In the genomic region with DNA sequence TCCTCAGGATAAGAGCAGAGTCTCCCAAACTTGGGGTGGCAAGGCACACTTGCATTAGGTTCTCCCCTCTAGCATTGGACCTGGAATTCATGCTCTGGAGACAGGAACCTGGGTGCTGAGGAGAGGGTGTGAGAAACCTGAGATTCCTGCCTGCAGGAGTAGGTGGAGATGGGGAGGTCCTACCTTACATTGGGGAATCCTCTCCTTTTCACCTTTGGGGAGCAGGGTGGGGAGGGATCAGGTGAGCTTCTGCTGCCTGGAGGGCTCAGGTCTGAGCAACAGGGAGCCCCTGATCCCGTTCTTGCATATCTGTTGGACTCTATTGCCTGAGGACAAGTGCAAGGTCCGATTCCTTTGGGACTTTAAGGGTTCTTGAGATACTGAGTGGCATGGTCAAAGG, we compare ENCODE assay signal across 10 mouse cellular contexts. TPM values are rescaled to one million over a fixed set of nuclear protein-coding genes. Genes with fewer than 3 reads are reported as not detected.
DNase-seq lines count a peak whose midpoint lies in the region; ATAC-seq lines count a peak whose summit lies in the region.
"Had no signal": no experiment of that assay in that cellular context is flagged by ENCODE, and none has a peak within 500 bp of the region (broad histone marks: within the 10 kb centered on the region; RNA-seq: fewer than 3 reads in every experiment).

No protein-coding gene starts in this region.

- peak overlapping the region; percentile 39; the same call in 1 of the 2 replicates for H3K4me3 ChIP-seq in lung, embryonic 15.5 days
- no peak overlapping the region for H3K4me3 ChIP-seq in forebrain, embryonic 14.5 days (ENCODE audit: low read depth, low read length)
- H3K4me3 ChIP-seq in limb, embryonic 15.5 days, result no peak overlapping the region; the same call in 1 of the 2 replicates
- H3K4me3 ChIP-seq in stomach, embryonic 16.5 days (replicated peaks; ENCODE audit: low read length), result peak overlapping the region; percentile 43

- H3K9me3 ChIP-seq in lung, embryonic 15.5 days, result peaks cover 9% of the 10 kb centered on the region; the same call in 1 of the 2 replicates
- H3K9me3 ChIP-seq in forebrain, embryonic 14.5 days (replicated peaks; ENCODE audit: control insufficient read depth, low read length), result no peaks in the 10 kb centered on the region
- peaks cover 14% of the 10 kb centered on the region; the same call in 1 of the 2 replicates for H3K9me3 ChIP-seq in limb, embryonic 15.5 days
- peaks cover 4% of the 10 kb centered on the region for H3K9me3 ChIP-seq in stomach, embryonic 16.5 days (replicated peaks; ENCODE audit: control insufficient read depth, low read length)

- H3K4me1 ChIP-seq in lung, embryonic 15.5 days, result peaks cover 24% of the 10 kb centered on the region
- H3K4me1 ChIP-seq in forebrain, embryonic 14.5 days (ENCODE audit: control insufficient read depth, insufficient read depth, low read length), result peaks cover 10% of the 10 kb centered on the region
- peaks cover 24% of the 10 kb centered on the region for H3K4me1 ChIP-seq in limb, embryonic 15.5 days
- H3K4me1 ChIP-seq in stomach, embryonic 16.5 days (ENCODE audit: control insufficient read depth, insufficient read depth, low read length), result peaks cover 16% of the 10 kb centered on the region

- WGBS in lung, embryonic 15.5 days, result 84% methylated on average over 2 of the region's 2 CpGs
- 88% methylated on average over 2 of the region's 2 CpGs for WGBS in forebrain, embryonic 14.5 days
- 74% methylated on average over 2 of the region's 2 CpGs for WGBS in limb, embryonic 15.5 days
- WGBS in stomach, embryonic 16.5 days, result 79% methylated on average over 2 of the region's 2 CpGs

- ATAC-seq in lung, embryonic 15.5 days (ENCODE audit: borderline replicate concordance, extremely low read depth, low FRiP score, low TSS enrichment), result no peak
- no peak for ATAC-seq in forebrain, embryonic 14.5 days
- ATAC-seq in limb, embryonic 15.5 days (ENCODE audit: insufficient number of reproducible peaks, low FRiP score, low TSS enrichment, low read depth), result no peak
- ATAC-seq in stomach, embryonic 16.5 days (ENCODE audit: insufficient read depth, low FRiP score), result no peak

- no peak overlapping the region; the same call in 1 of the 2 replicates for H3K9ac ChIP-seq in lung, embryonic 15.5 days
- peak overlapping the region; percentile 50; the same call in 1 of the 2 replicates for H3K9ac ChIP-seq in forebrain, embryonic 14.5 days (ENCODE audit: low read length)
- H3K9ac ChIP-seq in limb, embryonic 15.5 days, result no peak overlapping the region
- no peak overlapping the region for H3K9ac ChIP-seq in stomach, embryonic 16.5 days (ENCODE audit: low read length)

- no peaks in the 10 kb centered on the region for H3K27me3 ChIP-seq in lung, embryonic 15.5 days
- H3K27me3 ChIP-seq in forebrain, embryonic 14.5 days (replicated peaks; ENCODE audit: control insufficient read depth, insufficient read depth, low read length), result no peaks in the 10 kb centered on the region
- no peaks in the 10 kb centered on the region for H3K27me3 ChIP-seq in limb, embryonic 15.5 days
- H3K27me3 ChIP-seq in stomach, embryonic 16.5 days (ENCODE audit: control insufficient read depth, insufficient read depth, low read length), result no peaks in the 10 kb centered on the region

- DNase-seq in lung, postnatal 36 days, result no peak
- no peak for DNase-seq in forebrain, embryonic 14.5 days (ENCODE audit: low spot score)
- no peak for DNase-seq in gastrocnemius, adult 8-10 months (ENCODE audit: low spot score in 2 of 2)
- no peak for DNase-seq in adrenal gland, postnatal 4 days (ENCODE audit: low spot score in 2 of 2)
- DNase-seq: kidney, adult 9 months had no signal

- peak overlapping the region; percentile 56 for H3K4me2 ChIP-seq in lung, embryonic 15.5 days
- H3K4me2 ChIP-seq in forebrain, embryonic 14.5 days (ENCODE audit: low read length), result peak overlapping the region; percentile 52
- peak overlapping the region; percentile 68 for H3K4me2 ChIP-seq in limb, embryonic 15.5 days
- H3K4me2 ChIP-seq in stomach, embryonic 16.5 days (ENCODE audit: low read depth, low read length), result peak overlapping the region; percentile 73; the same call in 1 of the 2 replicates

- H3K27ac ChIP-seq in lung, embryonic 15.5 days, result peak overlapping the region; percentile 83
- H3K27ac ChIP-seq in forebrain, embryonic 14.5 days (ENCODE audit: low read depth, low read length), result peak overlapping the region; percentile 84
- H3K27ac ChIP-seq in limb, embryonic 15.5 days, result peak overlapping the region; percentile 85; the same call in 1 of the 2 replicates
- H3K27ac ChIP-seq in stomach, embryonic 16.5 days (ENCODE audit: low read length), result peak overlapping the region; percentile 90

- H3K36me3 ChIP-seq in lung, embryonic 15.5 days, result peaks cover 62% of the 10 kb centered on the region
- H3K36me3 ChIP-seq in forebrain, embryonic 14.5 days (ENCODE audit: control insufficient read depth, insufficient read depth, low read length), result peaks cover 19% of the 10 kb centered on the region
- H3K36me3 ChIP-seq in limb, embryonic 15.5 days, result peaks cover 58% of the 10 kb centered on the region
- H3K36me3 ChIP-seq in stomach, embryonic 16.5 days (ENCODE audit: control insufficient read depth, insufficient read depth, low read length), result peaks cover 16% of the 10 kb centered on the region

RNA-seq across cellular contexts. Expression of gene Tomm40, which starts 1.6 kb away (rescaled TPM):
- 149 and 157 TPM in 2 replicates for polyA plus RNA-seq in lung, embryonic 15.5 days (2015; fragmentation: Nextera tagmentation; extraction: Ambion mirVana)
- 86.3 and 109 TPM in 2 replicates for polyA plus RNA-seq in forebrain, embryonic 14.5 days (2014; fragmentation: Nextera tagmentation; extraction: Ambion mirVana)
- 129 and 139 TPM in 2 replicates for polyA plus RNA-seq in limb, embryonic 15.5 days (2015; fragmentation: Nextera tagmentation; extraction: Ambion mirVana)
- polyA plus RNA-seq in stomach, embryonic 16.5 days (2015; fragmentation: Nextera tagmentation; extraction: Ambion mirVana), result 65.2 and 81.8 TPM in 2 replicates
- total RNA-seq in gastrocnemius, adult 8-10 months (2022), result 10 to 100 TPM; 44.3 to 48.3 (median 46.0) TPM
- 100 to 1,000 TPM; 137 to 139 TPM for total RNA-seq in adrenal gland, postnatal 4 days (2021)

RNA-seq across cellular contexts. Expression of gene Apoe, which starts 17.8 kb away (rescaled TPM):
- 458 and 503 TPM in 2 replicates for polyA plus RNA-seq in lung, embryonic 15.5 days (2015; fragmentation: Nextera tagmentation; extraction: Ambion mirVana)
- polyA plus RNA-seq in forebrain, embryonic 14.5 days (2014; fragmentation: Nextera tagmentation; extraction: Ambion mirVana), result 261 and 304 TPM in 2 replicates
- 409 and 468 TPM in 2 replicates for polyA plus RNA-seq in limb, embryonic 15.5 days (2015; fragmentation: Nextera tagmentation; extraction: Ambion mirVana)
- 385 and 438 TPM in 2 replicates for polyA plus RNA-seq in stomach, embryonic 16.5 days (2015; fragmentation: Nextera tagmentation; extraction: Ambion mirVana)
- total RNA-seq in gastrocnemius, adult 8-10 months (2022), result 10 to 100 TPM; 18.8 to 67.9 (median 47.9) TPM
- 1,000 to 10,000 TPM in 1 of 2 experiments, 100 to 1,000 TPM in 1; 636 to 2,003 TPM for total RNA-seq in adrenal gland, postnatal 4 days (2021)

RNA-seq across cellular contexts. Expression of gene Apoc1, which starts 24.4 kb away (rescaled TPM):
- polyA plus RNA-seq in lung, embryonic 15.5 days (2015; fragmentation: Nextera tagmentation; extraction: Ambion mirVana), result 19.5 and 22.0 TPM in 2 replicates
- polyA plus RNA-seq in forebrain, embryonic 14.5 days (2014; fragmentation: Nextera tagmentation; extraction: Ambion mirVana), result 1.0 and 1.4 TPM in 2 replicates
- 46.2 and 57.9 TPM in 2 replicates for polyA plus RNA-seq in limb, embryonic 15.5 days (2015; fragmentation: Nextera tagmentation; extraction: Ambion mirVana)
- polyA plus RNA-seq in stomach, embryonic 16.5 days (2015; fragmentation: Nextera tagmentation; extraction: Ambion mirVana), result 38.3 and 53.4 TPM in 2 replicates
- total RNA-seq in gastrocnemius, adult 8-10 months (2022), result 1 to 10 TPM in 2 of 4 experiments, not detected in 2; 1.1 to 2.1 TPM
- total RNA-seq in adrenal gland, postnatal 4 days (2021), result 100 to 1,000 TPM; 390 to 714 TPM

RNA-seq across cellular contexts. Expression of gene Nectin2, which starts 33.5 kb away (rescaled TPM):
- 133 and 140 TPM in 2 replicates for polyA plus RNA-seq in lung, embryonic 15.5 days (2015; fragmentation: Nextera tagmentation; extraction: Ambion mirVana)
- polyA plus RNA-seq in forebrain, embryonic 14.5 days (2014; fragmentation: Nextera tagmentation; extraction: Ambion mirVana), result 33.0 and 39.7 TPM in 2 replicates
- polyA plus RNA-seq in limb, embryonic 15.5 days (2015; fragmentation: Nextera tagmentation; extraction: Ambion mirVana), result 84.5 and 85.1 TPM in 2 replicates
- polyA plus RNA-seq in stomach, embryonic 16.5 days (2015; fragmentation: Nextera tagmentation; extraction: Ambion mirVana), result 98.6 and 104 TPM in 2 replicates
- total RNA-seq in gastrocnemius, adult 8-10 months (2022), result 1 to 10 TPM; 1.0 to 1.8 (median 1.5) TPM
- 10 to 100 TPM; 72.0 to 80.6 TPM for total RNA-seq in adrenal gland, postnatal 4 days (2021)

RNA-seq across cellular contexts. Expression of gene Apoc4, which starts 35.5 kb away (rescaled TPM):
- polyA plus RNA-seq in lung, embryonic 15.5 days (2015; fragmentation: Nextera tagmentation; extraction: Ambion mirVana), result 0.42 and 1.3 TPM in 2 replicates
- polyA plus RNA-seq in forebrain, embryonic 14.5 days (2014; fragmentation: Nextera tagmentation; extraction: Ambion mirVana), result not detected in 2 replicates
- 0.41 TPM in 1 of 2 replicates, not detected in the other for polyA plus RNA-seq in limb, embryonic 15.5 days (2015; fragmentation: Nextera tagmentation; extraction: Ambion mirVana)
- polyA plus RNA-seq in stomach, embryonic 16.5 days (2015; fragmentation: Nextera tagmentation; extraction: Ambion mirVana), result 11.4 and 16.8 TPM in 2 replicates
- total RNA-seq in gastrocnemius, adult 8-10 months (2022), result not detected
- total RNA-seq in adrenal gland, postnatal 4 days (2021), result 100 to 1,000 TPM in 1 of 2 experiments, 10 to 100 TPM in 1; 82.0 to 218 TPM
- polyA plus RNA-seq: cortical plate, adult 2 months; testis, adult 2 months had no signal

Comparison
In these comparisons a context has a peak if more than half of its experiments do, and no peak if none do; other contexts are left out.
1. H3K4me3 ChIP-seq: peak in lung, embryonic 15.5 days (single experiment) and stomach, embryonic 16.5 days (single experiment); none in forebrain, embryonic 14.5 days (single experiment) and limb, embryonic 15.5 days (single experiment).
2. Peak in every context shown above with its lines, with median percentiles within 50 percentile points of each other: H3K27ac ChIP-seq and H3K4me2 ChIP-seq.